Mouse (Mus musculus) thymus, postnatal 4 days (tissue): Measurements from ENCODE around the gene Morc2a.

Experiments used
- DNase-seq: peaks from one replicate; pipeline ENCODE4 v3.0.0; 2021

Gene Morc2a

DNA sequence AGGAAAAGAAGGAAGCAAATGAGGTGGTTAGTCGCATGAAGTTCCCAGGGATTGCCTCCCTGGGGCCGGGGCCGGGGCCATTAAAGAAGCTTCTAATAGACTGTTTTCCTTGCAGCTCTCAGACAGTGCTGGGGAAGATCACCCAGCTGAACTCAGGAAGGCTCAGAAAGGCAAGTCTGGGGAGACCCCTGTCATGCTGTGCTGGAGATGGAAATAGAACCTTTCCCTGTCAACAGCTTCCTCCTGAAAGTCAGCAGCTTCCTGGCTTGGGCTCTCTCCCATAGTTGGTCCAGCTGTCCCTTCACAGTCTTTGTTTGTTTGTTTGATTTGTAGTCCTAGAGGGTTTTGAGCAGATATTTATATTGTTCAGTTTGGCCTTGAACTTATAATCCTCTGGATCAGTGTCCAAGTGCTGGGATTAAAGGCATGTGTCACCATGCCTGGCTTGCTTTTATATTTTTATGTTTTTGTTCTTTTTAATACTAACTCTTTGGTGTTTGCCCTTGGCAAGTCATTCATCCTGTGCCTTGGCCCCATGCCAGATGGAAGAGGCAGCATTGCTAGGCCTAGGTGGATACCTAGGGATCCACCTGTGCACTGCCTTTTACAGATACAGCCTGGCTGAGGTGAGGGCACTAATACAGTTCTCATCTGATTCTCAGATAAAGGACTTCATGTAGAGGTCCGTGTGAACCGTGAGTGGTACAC, 35.9 kb downstream of the Morc2a start:
- DNase-seq = no peak

DNA sequence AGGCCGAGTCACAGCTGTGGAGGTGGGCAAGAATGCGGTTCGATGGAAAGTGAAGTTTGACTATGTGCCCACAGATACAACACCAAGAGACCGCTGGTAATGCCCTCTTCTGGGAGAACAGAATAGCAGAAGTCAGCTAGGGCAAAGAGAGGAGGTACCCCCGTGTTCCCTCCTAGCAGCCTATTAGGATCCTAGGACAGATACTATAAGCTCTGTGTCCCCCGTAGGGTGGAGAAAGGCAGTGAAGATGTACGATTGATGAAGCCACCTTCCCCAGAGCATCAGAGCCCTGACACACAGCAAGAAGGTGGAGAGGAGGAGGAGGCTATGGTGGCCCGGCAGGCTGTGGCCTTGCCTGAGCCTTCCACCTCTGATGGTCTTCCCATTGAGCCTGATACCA, 36.4 kb downstream of the Morc2a start:
- no peak for DNase-seq

- DNase-seq = no peak
Observed at GRCm38 (mm10) chr11:3686318-3686717, 37.3 kb downstream of the Morc2a start.

DNA sequence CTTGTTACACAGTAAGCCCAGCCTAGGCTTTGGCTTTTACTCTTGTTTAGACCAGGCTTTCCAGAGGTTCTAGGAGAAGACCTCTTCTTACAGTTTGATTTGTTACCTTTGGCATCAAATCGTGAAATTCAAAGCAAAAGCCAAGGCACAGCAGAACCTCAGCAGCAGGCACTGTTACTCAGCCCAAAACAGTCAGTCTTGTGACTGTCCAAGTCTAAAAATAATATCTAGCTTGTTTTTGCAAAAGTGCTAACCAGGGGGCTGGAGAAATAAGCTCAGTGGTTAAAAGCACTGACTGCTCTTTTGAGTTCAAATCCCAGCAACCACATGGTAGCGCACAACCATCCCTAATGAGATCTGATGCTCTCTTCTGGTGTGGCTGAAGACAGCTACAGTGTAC, 37.9 kb downstream of the Morc2a start:
- DNase-seq = no peak

GRCm38 (mm10) chr11:3691746-3692145, 42.8 kb downstream of the Morc2a start:
- no peak for DNase-seq

GRCm38 (mm10) chr11:3696086-3696616, 47.2 kb downstream of the Morc2a start:
- DNase-seq = no peak

DNA sequence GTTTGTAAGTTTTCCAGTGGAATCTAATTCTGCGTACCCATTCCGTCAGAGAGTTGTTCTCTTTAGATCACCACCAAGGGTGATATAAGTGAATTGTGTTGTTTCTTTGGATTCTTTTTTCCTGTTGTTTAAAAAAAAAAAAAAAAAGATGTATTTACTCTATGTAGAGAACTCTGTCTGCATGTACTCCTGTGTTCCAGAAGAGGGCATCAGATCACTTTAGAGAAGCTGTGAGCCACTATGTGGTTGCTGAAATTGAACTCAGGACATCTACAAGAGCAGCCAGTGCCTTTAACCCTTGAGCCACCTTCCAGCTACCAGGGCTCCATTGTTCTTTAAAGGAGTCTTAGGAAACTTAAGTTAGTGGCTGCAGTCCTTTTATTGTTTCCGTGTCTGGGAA, 48.5 kb downstream of the Morc2a start:
- no peak for DNase-seq

GRCm38 (mm10) chr11:3703089-3703992, 54.4 kb downstream of the Morc2a start:
- DNase-seq = no peak

- no peak for DNase-seq
Observed at GRCm38 (mm10) chr11:3704404-3704803, 55.4 kb downstream of the Morc2a start.

DNA sequence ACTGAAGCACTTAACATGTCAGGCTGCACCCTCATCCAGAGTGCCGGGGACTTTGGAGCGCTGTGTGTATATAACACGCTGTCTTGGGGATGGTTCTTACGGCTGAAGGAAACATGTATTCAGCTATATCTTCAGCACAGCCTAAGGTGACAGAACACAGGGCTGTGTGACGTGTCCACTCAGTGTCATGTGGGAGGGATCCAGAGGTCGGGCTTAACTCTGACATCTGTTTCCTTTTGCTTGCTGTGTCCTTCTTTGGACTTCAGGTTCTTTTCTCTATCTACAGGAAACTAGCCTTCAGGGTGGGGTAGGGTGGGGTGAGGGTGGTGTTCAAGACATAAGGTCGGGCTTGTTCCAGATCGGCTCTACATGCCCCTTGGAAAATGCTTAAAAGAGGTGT, 58.1 kb downstream of the Morc2a start:
- no peak for DNase-seq

DNA sequence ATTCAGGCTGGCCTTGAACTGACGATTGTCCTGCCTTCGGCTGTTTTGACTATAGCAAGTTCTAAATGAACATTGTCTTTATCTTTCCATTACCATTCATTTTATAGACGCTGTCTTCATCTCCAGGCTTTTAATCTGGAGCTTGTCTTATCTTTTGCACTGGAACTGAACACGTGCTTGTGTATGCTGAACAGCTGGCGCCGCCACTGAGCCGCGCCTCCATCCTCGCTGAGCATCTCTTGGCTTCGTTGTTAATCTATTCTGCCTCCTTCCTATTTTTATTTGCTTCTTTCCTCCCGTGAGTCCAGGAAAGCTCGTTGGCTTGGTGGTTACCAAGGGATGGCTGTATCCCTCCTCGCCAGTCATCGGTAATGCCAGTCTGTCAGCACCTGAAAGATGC, 61.2 kb downstream of the Morc2a start:
- no peak for DNase-seq

DNA sequence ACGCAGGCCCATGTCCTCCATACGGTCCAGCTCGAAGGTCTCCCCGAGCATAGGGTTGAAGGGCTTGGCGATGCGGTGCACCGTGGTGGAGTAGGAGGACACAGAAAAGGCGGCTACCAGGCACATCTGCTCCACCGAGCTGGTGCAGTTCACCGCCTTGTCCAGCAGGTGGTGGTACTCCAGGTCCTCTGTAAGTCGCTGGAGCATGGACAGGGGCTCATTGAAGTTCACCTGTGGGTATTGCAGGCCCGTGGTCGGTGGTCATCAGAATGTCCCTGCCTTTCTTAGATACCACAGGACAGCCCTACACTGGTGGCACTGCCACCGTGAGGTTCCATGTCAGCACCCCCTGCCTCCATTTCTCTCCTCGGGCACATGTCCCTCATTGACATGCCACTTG, 65.5 kb downstream of the Morc2a start:
- DNase-seq = peak; percentile 76

DNA sequence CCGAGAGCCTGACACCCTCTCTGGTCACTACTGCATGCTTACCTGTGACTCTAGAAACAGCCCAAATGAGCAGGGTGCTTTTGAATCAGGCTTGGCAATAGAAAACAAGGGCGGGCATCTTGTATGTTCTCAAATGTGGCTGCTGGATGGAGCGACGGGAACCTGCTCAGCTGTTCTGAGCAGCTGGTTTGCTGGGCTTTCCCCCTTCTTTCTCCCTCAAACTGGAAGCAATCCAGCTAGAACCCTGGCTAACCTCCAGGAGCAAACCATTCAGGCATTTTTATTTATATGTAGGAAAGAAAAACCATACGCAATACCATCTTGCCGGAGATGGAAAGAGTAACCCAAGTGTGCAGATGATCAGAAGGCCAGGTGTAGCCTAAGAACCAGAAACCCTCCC, 67.7 kb downstream of the Morc2a start:
- DNase-seq = no peak

DNA sequence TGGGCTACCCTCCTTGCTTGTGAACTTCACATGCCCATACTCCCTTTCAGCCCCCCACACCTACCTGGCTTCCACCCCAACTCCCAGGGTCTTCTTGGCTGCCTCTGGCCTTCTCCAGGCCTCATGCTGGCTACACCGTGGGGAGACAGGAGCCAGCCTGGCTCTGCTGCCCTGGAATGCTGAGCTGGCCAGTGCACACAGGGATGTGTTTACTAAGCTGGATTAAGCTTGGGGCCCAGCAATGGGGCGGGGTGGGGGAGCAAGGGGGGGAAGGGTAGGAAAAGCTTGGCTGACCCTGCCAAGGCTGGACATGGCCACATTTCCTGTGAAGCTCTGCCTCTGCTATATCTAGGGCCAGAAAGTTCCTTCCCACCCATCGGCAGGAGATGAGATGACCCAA, 73.0 kb downstream of the Morc2a start:
- DNase-seq = no peak

- DNase-seq = no peak
Observed at GRCm38 (mm10) chr11:3722861-3723260, 73.9 kb downstream of the Morc2a start.

DNA sequence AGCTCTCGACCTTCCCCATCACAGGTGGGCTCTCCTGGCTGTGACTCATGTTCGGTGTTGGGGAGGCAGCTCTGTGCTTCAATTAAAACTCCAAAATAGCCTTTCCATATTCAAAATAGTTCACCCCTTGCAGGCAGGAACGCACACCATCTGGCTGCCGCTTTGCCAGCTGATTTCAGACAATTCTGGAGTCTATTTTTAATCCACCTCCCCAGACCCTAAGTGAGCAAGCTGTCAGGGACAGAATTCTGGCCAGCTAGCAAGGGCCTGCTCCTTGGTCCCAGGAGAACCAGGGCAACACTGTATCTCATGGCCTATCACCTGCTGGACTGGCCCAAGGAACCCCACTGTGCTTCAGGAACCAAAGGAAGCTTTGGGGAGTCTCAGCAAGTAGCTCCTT, 74.9 kb downstream of the Morc2a start:
- no peak for DNase-seq

DNA sequence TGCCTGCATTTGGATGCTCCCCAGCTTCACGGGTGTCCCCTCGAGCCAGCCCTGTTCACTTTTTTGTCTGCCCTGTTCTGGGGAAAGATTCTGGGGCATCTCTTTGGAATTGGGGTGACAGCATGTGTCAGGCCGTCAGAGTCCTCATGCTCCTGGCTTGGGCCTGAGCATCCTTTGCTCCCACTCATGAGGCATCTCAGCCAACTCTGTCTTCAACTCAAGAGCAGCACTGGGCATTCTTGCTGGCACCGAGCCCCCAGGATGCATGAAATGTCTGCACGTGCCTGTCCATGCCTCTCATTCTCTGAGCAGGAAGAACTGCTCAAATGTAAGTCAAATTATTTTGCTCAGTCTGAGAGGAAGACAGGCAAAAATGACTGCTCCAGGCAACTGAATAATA, 75.7 kb downstream of the Morc2a start:
- DNase-seq = no peak

DNA sequence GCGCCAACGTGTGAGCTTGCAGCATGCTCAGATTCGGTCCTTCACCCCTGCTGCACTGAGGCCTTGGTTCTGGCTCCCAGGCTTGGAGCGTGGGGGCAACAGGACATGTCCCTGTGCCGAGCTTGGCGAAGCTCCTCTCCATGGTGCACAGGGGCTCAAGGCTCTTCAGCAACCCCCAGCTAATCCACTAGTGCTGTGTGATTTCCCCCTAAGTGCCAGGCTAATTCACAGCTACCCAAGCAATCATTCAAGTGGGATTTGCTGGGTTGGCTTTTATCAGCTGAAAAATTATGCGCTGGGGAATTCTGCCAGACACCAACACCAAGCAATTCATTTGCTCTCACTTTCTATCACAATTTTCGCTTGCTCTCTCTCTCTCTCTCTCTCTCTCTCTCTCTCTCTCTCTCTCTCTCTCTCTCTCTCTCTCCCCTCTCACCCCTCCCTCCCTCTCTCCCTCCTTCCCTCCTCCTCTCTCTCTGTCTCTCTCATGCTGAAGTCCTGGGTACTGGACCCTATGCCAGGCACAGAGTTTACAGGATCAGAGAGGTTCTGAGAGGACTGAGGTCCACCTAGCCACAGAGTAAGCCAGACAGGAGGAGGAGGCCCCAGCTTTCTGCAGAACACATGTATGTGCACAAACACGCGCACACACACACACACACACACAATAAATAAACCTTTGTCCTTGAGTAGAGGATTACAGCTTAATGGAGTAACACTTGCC, 76.5 kb downstream of the Morc2a start:
- no peak for DNase-seq

DNA sequence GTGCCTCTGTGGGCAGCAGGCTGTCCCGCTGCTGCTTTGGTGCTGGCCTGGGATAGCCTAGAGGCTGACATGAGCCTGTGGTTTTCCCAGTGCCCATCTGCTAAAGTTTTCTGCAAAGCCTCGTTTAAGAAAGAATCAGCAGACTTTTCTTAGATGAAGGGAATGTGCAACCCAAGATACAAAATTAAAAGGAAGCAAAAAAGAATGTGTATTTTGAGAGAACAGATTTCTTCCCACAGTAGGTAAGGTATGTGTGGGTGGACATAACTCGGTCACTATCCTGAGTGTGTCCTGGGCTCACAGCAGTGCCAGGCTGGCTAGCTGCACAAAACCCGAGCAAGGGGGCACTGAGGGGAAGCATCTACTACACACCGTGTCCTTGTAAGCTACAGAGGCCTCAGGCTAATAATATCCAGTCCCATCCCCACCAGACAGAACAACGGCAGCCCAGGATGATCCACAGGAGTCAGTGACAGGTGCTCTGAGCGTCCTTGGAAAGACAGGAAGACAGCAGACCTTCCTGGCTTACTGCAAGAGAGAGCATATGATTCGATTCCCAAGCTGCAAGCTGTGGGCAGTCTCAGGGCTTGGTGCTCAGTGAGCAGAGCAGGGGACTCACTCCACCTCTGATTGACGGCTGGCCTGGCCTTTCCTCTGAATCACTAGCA, 78.6 kb downstream of the Morc2a start:
- no peak for DNase-seq

DNA sequence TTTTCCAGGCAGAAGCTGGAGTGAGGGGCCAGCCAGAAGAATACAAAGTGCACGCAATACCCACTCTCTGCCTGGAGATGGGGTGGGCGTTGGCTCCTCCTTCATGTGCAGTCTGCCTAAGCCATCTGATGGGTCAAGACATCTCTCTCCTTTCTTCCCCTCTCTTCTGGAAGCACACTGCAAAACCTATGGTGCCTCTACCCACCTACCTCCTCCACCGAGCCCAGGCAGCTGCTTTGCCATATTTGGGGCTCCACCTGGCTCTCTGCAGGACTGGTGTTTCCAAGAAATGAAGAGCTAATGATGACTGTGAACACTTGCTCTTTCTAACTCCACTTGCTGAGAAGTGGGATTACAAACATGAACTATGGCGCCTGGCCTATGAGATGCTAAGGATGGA, 82.5 kb downstream of the Morc2a start:
- no peak for DNase-seq

GRCm38 (mm10) chr11:3733933-3734636, 85.1 kb downstream of the Morc2a start:
- no peak for DNase-seq

GRCm38 (mm10) chr11:3735715-3736114, 86.7 kb downstream of the Morc2a start:
- DNase-seq = no peak
